Mouse (Mus musculus): ENCODE results near the gene Myom3. TPM values are rescaled to one million over a fixed set of nuclear protein-coding genes. Genes with fewer than 3 reads are reported as not detected.
"Not testable (repeated sequence)": the region's sequence is repeated elsewhere in the genome, so short reads cannot be mapped to it uniquely, and the experiment has no call there.

The Myom3 gene
- not detected in 2 replicates for polyA plus RNA-seq (2012; ENCODE audit: insufficient read depth, insufficient read length, low replicate concordance, missing spikeins)

DNA sequence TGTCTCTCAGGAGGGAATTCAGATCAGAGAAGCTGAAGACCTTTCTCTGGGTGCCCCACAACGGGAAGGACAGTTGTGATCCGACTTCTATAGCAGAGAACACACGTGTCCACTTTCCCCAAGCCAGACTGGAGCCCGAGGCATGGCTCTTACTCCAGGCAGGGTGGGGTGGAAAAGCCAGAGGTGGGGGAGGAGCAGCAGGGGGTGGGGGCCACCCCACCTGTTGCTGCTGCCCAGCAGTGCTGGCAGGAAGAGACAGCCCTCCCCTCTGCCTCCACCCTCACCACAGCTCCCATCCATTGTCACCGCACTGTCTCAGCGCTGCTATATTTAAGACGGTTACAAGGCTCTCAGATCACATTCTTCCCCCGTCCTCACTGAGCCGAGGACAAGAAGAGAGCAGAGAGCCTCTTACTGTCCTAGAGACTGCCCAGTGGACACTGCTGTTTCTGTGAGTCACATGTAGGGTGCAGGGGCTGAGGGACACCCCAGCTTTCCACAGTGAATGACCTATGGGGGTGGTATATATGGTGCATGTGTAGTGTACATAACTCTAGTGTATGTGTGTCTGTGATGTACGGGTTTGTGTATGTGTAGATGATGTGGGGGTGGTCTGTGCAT, at the start of gene Myom3:
Myom3 (plus strand) TSS at position 360 of the 621 bp plus-strand sequence.
- Histone ChIP-seq H3K27ac (ENCODE audit: insufficient read depth, low read depth, low read length) (no peak within 1 kb of the TSS), H3K4me3 (ENCODE audit: insufficient read depth, low read depth, low read length) (no peak within 1 kb of the TSS), H3K4me1 (ENCODE audit: control insufficient read depth, insufficient read depth, low read length) (peaks cover 5% of the 10 kb centered on the region)
- no peak for TF ChIP-seq CTCF (IDR thresholded peaks at IDR 0.05; ENCODE audit: insufficient read depth, low read depth, low read length)
- TF ChIP-seq POLR2A (IDR thresholded peaks at IDR 0.05; ENCODE audit: insufficient read depth, low read depth, low read length), result no peak
- 54% methylated on average over 10 of the region's 10 CpGs for WGBS

GRCm38 (mm10) chr4:135710392-135710791, 49.1 kb upstream of the Myom3 start:
- TF ChIP-seq CTCF (IDR thresholded peaks at IDR 0.05; ENCODE audit: insufficient read depth, low read depth, low read length) (no peak), POLR2A (IDR thresholded peaks at IDR 0.05; ENCODE audit: insufficient read depth, low read depth, low read length) (no peak)
- H3K4me3 ChIP-seq (ENCODE audit: insufficient read depth, low read depth, low read length), result no peak overlapping the region
- no peaks in the 10 kb centered on the region for H3K4me1 ChIP-seq (ENCODE audit: control insufficient read depth, insufficient read depth, low read length)
- H3K27ac ChIP-seq (ENCODE audit: insufficient read depth, low read depth, low read length), result no peak overlapping the region
- 89% methylated on average over 3 of the region's 3 CpGs for WGBS

- WGBS, result 37% methylated on average over 8 of the region's 8 CpGs
- Histone ChIP-seq H3K4me1 (ENCODE audit: control insufficient read depth, insufficient read depth, low read length) (no peaks in the 10 kb centered on the region), H3K4me3 (ENCODE audit: insufficient read depth, low read depth, low read length) (no peak overlapping the region), H3K27ac (ENCODE audit: insufficient read depth, low read depth, low read length) (no peak overlapping the region)
- TF ChIP-seq POLR2A (IDR thresholded peaks at IDR 0.05; ENCODE audit: insufficient read depth, low read depth, low read length) (no peak), CTCF (IDR thresholded peaks at IDR 0.05; ENCODE audit: insufficient read depth, low read depth, low read length) (no peak)
Observed at GRCm38 (mm10) chr4:135714776-135715175, 44.7 kb upstream of the Myom3 start.

- WGBS, result 97% methylated on average over 11 of the region's 11 CpGs
- not testable (repeated sequence) for H3K4me1 ChIP-seq (ENCODE audit: control insufficient read depth, insufficient read depth, low read length); H3K27ac ChIP-seq (ENCODE audit: insufficient read depth, low read depth, low read length); H3K4me3 ChIP-seq (ENCODE audit: insufficient read depth, low read depth, low read length)
Observed at GRCm38 (mm10) chr4:135716438-135716837, 43.1 kb upstream of the Myom3 start.

DNA sequence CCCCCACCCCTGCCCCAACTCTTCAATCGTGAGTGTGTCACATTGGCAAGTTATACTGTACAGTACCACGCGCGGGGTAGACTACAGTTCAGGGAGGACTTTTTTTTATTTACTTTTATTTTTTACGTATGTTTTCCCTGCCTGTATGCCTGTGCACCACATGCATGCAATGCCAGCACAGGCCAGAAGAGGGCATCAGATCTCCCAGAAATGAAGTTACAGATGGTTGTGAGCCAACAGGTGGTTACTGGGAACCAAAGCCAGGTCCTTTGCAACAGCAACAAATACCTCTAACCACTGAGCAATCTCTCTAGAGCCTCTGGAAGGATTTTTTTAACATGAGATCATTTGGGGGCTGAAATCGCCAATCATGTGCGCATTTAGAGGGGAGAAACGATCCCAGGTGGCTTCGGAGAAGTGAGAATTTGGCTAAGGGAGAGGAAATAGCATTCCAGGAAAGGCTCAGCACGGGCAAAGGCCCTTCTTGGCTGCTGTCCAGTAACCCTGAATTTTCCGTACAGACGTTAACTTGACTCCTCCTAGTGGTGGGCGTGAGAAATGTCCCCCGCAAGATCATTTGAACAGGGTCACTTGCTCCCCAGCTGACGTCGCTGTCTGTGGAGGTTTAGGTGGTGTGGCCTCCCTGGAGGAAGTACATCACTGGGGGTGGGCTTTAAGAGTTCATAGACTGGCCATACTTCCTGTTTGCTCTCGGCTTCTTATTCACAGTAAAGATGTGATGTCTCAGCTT, 36.8 kb upstream of the Myom3 start:
- H3K4me1 ChIP-seq (ENCODE audit: control insufficient read depth, insufficient read depth, low read length), result no peaks in the 10 kb centered on the region
- H3K4me3 ChIP-seq (ENCODE audit: insufficient read depth, low read depth, low read length), result no peak overlapping the region
- H3K27ac ChIP-seq (ENCODE audit: insufficient read depth, low read depth, low read length), result no peak overlapping the region
- WGBS, result 71% methylated on average over 17 of the region's 17 CpGs
- no peak for TF ChIP-seq POLR2A (IDR thresholded peaks at IDR 0.05; ENCODE audit: insufficient read depth, low read depth, low read length)
- no peak for TF ChIP-seq CTCF (IDR thresholded peaks at IDR 0.05; ENCODE audit: insufficient read depth, low read depth, low read length)

DNA sequence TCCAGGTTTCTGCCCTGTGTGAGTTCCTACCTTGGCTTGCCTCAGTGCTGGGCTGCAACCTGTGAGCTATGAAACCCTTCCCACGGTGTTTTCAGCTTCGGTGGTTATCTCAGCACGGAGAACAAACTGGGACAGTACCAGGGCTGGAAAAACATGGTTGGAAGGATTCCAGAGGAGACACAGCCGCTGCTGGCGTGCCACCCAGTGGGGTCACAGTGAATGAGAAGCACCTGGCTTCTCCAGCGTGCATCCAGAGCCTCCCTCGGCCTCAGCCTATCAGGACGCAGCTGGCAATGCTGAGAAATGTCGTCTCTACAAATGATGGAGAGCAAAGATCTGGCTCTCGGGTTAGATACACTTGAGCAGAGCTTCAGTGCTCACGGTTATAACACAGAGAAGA, 33.1 kb upstream of the Myom3 start:
- no peak for TF ChIP-seq POLR2A (IDR thresholded peaks at IDR 0.05; ENCODE audit: insufficient read depth, low read depth, low read length)
- no peak for TF ChIP-seq CTCF (IDR thresholded peaks at IDR 0.05; ENCODE audit: insufficient read depth, low read depth, low read length)
- WGBS, result 58% methylated on average over 11 of the region's 11 CpGs
- Histone ChIP-seq H3K4me1 (ENCODE audit: control insufficient read depth, insufficient read depth, low read length) (no peaks in the 10 kb centered on the region), H3K4me3 (ENCODE audit: insufficient read depth, low read depth, low read length) (no peak overlapping the region), H3K27ac (ENCODE audit: insufficient read depth, low read depth, low read length) (no peak overlapping the region)

GRCm38 (mm10) chr4:135727817-135728216, 31.7 kb upstream of the Myom3 start, which contains the start of gene Il22ra1:
TSS of gene Il22ra1 (plus strand) at chr4:135728172.
- Histone ChIP-seq H3K27ac (ENCODE audit: insufficient read depth, low read depth, low read length) (no peak within 1 kb of the TSS), H3K4me1 (ENCODE audit: control insufficient read depth, insufficient read depth, low read length) (no peaks in the 10 kb centered on the region), H3K4me3 (ENCODE audit: insufficient read depth, low read depth, low read length) (no peak within 1 kb of the TSS)
- 69% methylated on average over 14 of the region's 14 CpGs for WGBS
- no peak for TF ChIP-seq CTCF (IDR thresholded peaks at IDR 0.05; ENCODE audit: insufficient read depth, low read depth, low read length)
- TF ChIP-seq POLR2A (IDR thresholded peaks at IDR 0.05; ENCODE audit: insufficient read depth, low read depth, low read length), result no peak

GRCm38 (mm10) chr4:135730204-135730603, 29.3 kb upstream of the Myom3 start:
- Histone ChIP-seq H3K4me1 (ENCODE audit: control insufficient read depth, insufficient read depth, low read length) (no peaks in the 10 kb centered on the region), H3K27ac (ENCODE audit: insufficient read depth, low read depth, low read length) (no peak overlapping the region), H3K4me3 (ENCODE audit: insufficient read depth, low read depth, low read length) (no peak overlapping the region)
- TF ChIP-seq CTCF (IDR thresholded peaks at IDR 0.05; ENCODE audit: insufficient read depth, low read depth, low read length), result no peak
- TF ChIP-seq POLR2A (IDR thresholded peaks at IDR 0.05; ENCODE audit: insufficient read depth, low read depth, low read length), result no peak
- WGBS, result 78% methylated on average over 9 of the region's 9 CpGs

DNA sequence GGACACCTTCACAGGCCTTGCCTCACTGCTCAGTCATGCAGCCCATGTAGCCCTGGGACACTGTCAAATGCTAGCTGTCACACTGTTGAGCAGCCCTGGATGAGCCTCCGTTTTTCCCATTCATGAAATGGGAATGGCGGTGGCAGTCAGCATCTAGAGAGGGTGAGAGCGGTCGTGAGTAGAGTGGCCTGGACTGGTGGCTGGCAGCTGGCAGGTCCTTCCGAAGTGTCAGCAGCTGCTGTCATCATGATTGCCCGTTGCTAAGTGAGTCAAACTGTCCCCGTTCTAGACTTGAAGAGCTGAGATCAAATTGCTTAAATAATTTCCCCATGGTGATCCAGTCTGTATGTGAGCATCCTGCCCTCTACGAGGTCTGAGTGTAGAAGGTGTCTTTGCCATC, 28.6 kb upstream of the Myom3 start:
- TF ChIP-seq CTCF (IDR thresholded peaks at IDR 0.05; ENCODE audit: insufficient read depth, low read depth, low read length) (no peak), POLR2A (IDR thresholded peaks at IDR 0.05; ENCODE audit: insufficient read depth, low read depth, low read length) (no peak)
- whole genome bisulfite sequencing, result 72% methylated on average over 8 of the region's 8 CpGs
- H3K27ac ChIP-seq (ENCODE audit: insufficient read depth, low read depth, low read length), result no peak overlapping the region
- H3K4me1 ChIP-seq (ENCODE audit: control insufficient read depth, insufficient read depth, low read length), result no peaks in the 10 kb centered on the region
- H3K4me3 ChIP-seq (ENCODE audit: insufficient read depth, low read depth, low read length), result no peak overlapping the region
